Mouse (Mus musculus) olfactory bulb, adult 2 months (tissue): ENCODE measurements around the gene Amer3.

ENCODE experiments used
- CTCF ChIP-seq: fragments of 200-500 bp; IDR thresholded peaks from 2 replicates; pipeline ENCODE4 v1.5.1; 2012; ENCODE audit warnings: low read depth, mild to moderate bottlenecking, low read length, moderate library complexity; ENCODE audit not compliant: insufficient read depth
- POLR2A ChIP-seq: fragments of 200-500 bp; IDR thresholded peaks from 2 replicates; pipeline ENCODE4 v1.6.1; 2012; ENCODE audit warnings: mild to moderate bottlenecking, low read depth, low read length, moderate library complexity; ENCODE audit not compliant: insufficient read depth

DNA sequence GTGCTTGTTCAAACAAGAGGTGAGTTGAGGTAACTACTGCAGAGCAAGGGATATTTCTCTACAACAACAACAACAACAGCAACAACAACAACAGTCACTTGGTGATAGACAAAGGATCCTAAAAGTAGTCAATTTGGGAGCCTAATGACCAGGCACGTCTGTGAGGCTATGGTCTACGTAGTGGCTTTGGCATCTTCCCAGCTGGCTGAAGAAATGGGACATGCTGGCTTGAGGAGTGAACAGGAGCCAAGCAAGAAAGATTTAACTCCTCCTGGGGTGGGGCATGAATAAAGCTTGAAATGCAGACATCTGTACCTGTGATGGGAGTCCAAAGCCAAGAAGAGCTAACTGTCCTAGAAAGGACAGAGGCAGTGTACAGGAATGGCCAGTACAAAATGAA, 34.3 kb downstream of the Amer3 start:
- TF ChIP-seq CTCF (no peak), POLR2A (no peak)
